In genomic region chr12:112849235-112850022, GRCm38 (mm10) we compare ENCODE assay signal across 10 mouse cellular contexts. TPM values are rescaled to one million over a fixed set of nuclear protein-coding genes. Genes with fewer than 3 reads are reported as not detected.
DNase-seq lines count a peak whose midpoint lies in the region; ATAC-seq lines count a peak whose summit lies in the region.
"Had no signal": no experiment of that assay in that cellular context is flagged by ENCODE, and none has a peak within 500 bp of the region (broad histone marks: within the 10 kb centered on the region; RNA-seq: fewer than 3 reads in every experiment).

No protein-coding gene starts in this region.

- no peak overlapping the region for H3K9ac ChIP-seq in kidney, embryonic 15.5 days

- no peak overlapping the region for H3K4me2 ChIP-seq in kidney, embryonic 15.5 days

- no peaks in the 10 kb centered on the region for H3K36me3 ChIP-seq in kidney, embryonic 15.5 days

- H3K4me3 ChIP-seq in kidney, embryonic 15.5 days (replicated peaks): no peak overlapping the region

- DNase-seq in kidney, adult 18-20 months: peak; percentile 20
- DNase-seq in thymus, postnatal 14 days: peak; percentile 9
- no peak for DNase-seq in thymus, adult 18-20 months
- peak; percentile 62 for DNase-seq in induced T-regulatory cell, adult 2 months (ENCODE audit: low read depth)
- no peak for DNase-seq in frontal cortex, postnatal 25 days (ENCODE audit: low spot score in 2 of 2)
- DNase-seq in urinary bladder, adult 18-20 months (ENCODE audit: low spot score in 2 of 2): no peak
- DNase-seq: cerebellum, postnatal 36 days; gastrocnemius, postnatal 14 days had no signal

- WGBS in kidney, embryonic 15.5 days: 77% methylated on average over 11 of the region's 11 CpGs

- no peaks in the 10 kb centered on the region for H3K9me3 ChIP-seq in kidney, embryonic 15.5 days (replicated peaks)

- ATAC-seq in kidney, embryonic 15.5 days (replicated peaks; ENCODE audit: low FRiP score): no peak
- ATAC-seq: Patski had no signal

- H3K27ac ChIP-seq in kidney, embryonic 15.5 days: no peak overlapping the region

- H3K27me3 ChIP-seq in kidney, embryonic 15.5 days: no peaks in the 10 kb centered on the region; the same call in 1 of the 2 replicates
- H3K27me3 ChIP-seq: Patski had no signal

- no peaks in the 10 kb centered on the region; the same call in 1 of the 2 replicates for H3K4me1 ChIP-seq in kidney, embryonic 15.5 days

RNA-seq across cellular contexts. Expression of gene Gpr132, which starts 18.6 kb away (rescaled TPM):
- 0.12 and 0.14 TPM in 2 replicates for polyA plus RNA-seq in kidney, embryonic 15.5 days (2015; fragmentation: Nextera tagmentation; extraction: Ambion mirVana)
- polyA plus RNA-seq: Patski had no signal

RNA-seq across cellular contexts. Expression of gene Cdca4, which starts 20.2 kb away (rescaled TPM):
- polyA plus RNA-seq in kidney, embryonic 15.5 days (2015; fragmentation: Nextera tagmentation; extraction: Ambion mirVana): 113 and 122 TPM in 2 replicates

RNA-seq across cellular contexts. Expression of gene Clba1, which starts 40.7 kb away (rescaled TPM):
- 11.2 and 11.9 TPM in 2 replicates for polyA plus RNA-seq in kidney, embryonic 15.5 days (2015; fragmentation: Nextera tagmentation; extraction: Ambion mirVana)

RNA-seq across cellular contexts. Expression of gene Ahnak2, which starts 47.0 kb away (rescaled TPM):
- 1.0 and 1.8 TPM in 2 replicates for polyA plus RNA-seq in kidney, embryonic 15.5 days (2015; fragmentation: Nextera tagmentation; extraction: Ambion mirVana)

Comparison
In these comparisons a context has a peak if more than half of its experiments do, and no peak if none do; other contexts are left out.
1. DNase-seq: peak in kidney, adult 18-20 months (single experiment), thymus, postnatal 14 days (single experiment) and induced T-regulatory cell, adult 2 months (single experiment); none in thymus, adult 18-20 months (0 of 2), frontal cortex, postnatal 25 days (0 of 2) and urinary bladder, adult 18-20 months (0 of 2).